Mouse (Mus musculus) olfactory bulb, adult 2 months (tissue): Measurements from ENCODE around the gene Fzd1.

Experiments used
- CTCF ChIP-seq: fragments of 200-500 bp; IDR thresholded peaks from 2 replicates; pipeline ENCODE4 v1.5.1; 2012; ENCODE audit warnings: low read depth, mild to moderate bottlenecking, low read length, moderate library complexity; ENCODE audit not compliant: insufficient read depth
- POLR2A ChIP-seq: fragments of 200-500 bp; IDR thresholded peaks from 2 replicates; pipeline ENCODE4 v1.6.1; 2012; ENCODE audit warnings: mild to moderate bottlenecking, low read depth, low read length, moderate library complexity; ENCODE audit not compliant: insufficient read depth

- TF ChIP-seq CTCF (no peak), POLR2A (no peak)
These were observed 20.4 kb upstream of the Fzd1 start for GRCm38 (mm10) chr5:4778274-4778673.
